Mouse (Mus musculus): ENCODE data around the gene Lgr4. TPM values are rescaled to one million over a fixed set of nuclear protein-coding genes. Genes with fewer than 3 reads are reported as not detected.

Lgr4 gene
- total RNA-seq, 2 experiments from 2014 or later: 0.88 to 0.94 TPM

GRCm38 (mm10) chr2:109921298-109922035 is 4.0 kb downstream of the Lgr4 start:
- no peak for ATAC-seq (ENCODE audit: poor library complexity, severe bottlenecking)

GRCm38 (mm10) chr2:109922306-109922705 is 4.9 kb downstream of the Lgr4 start:
- no peak for ATAC-seq (ENCODE audit: poor library complexity, severe bottlenecking)

- ATAC-seq (ENCODE audit: poor library complexity, severe bottlenecking): no peak
Observed at GRCm38 (mm10) chr2:109923031-109923430, 5.6 kb downstream of the Lgr4 start.

GRCm38 (mm10) chr2:109923945-109924344 is 6.5 kb downstream of the Lgr4 start:
- ATAC-seq (ENCODE audit: poor library complexity, severe bottlenecking): no peak

GRCm38 (mm10) chr2:109926984-109927383 is 9.5 kb downstream of the Lgr4 start:
- ATAC-seq (ENCODE audit: poor library complexity, severe bottlenecking): no peak

- ATAC-seq (ENCODE audit: poor library complexity, severe bottlenecking): no peak
Observed at GRCm38 (mm10) chr2:109927446-109927845, 10.0 kb downstream of the Lgr4 start.

GRCm38 (mm10) chr2:109927876-109928275 is 10.4 kb downstream of the Lgr4 start:
- no peak for ATAC-seq (ENCODE audit: poor library complexity, severe bottlenecking)

- no peak for ATAC-seq (ENCODE audit: poor library complexity, severe bottlenecking)
Observed at GRCm38 (mm10) chr2:109928791-109929190, 11.3 kb downstream of the Lgr4 start.

- no peak for ATAC-seq (ENCODE audit: poor library complexity, severe bottlenecking)
Observed at GRCm38 (mm10) chr2:109929256-109929655, 11.8 kb downstream of the Lgr4 start.

GRCm38 (mm10) chr2:109930366-109930765 is 12.9 kb downstream of the Lgr4 start:
- ATAC-seq (ENCODE audit: poor library complexity, severe bottlenecking): no peak

GRCm38 (mm10) chr2:109930771-109931170 is 13.3 kb downstream of the Lgr4 start:
- no peak for ATAC-seq (ENCODE audit: poor library complexity, severe bottlenecking)

- peak; percentile 53 for ATAC-seq (ENCODE audit: poor library complexity, severe bottlenecking)
Observed at GRCm38 (mm10) chr2:109931978-109932780, 14.7 kb downstream of the Lgr4 start.

- ATAC-seq (ENCODE audit: poor library complexity, severe bottlenecking): no peak
Observed at GRCm38 (mm10) chr2:109933151-109933550, 15.7 kb downstream of the Lgr4 start.

- ATAC-seq (ENCODE audit: poor library complexity, severe bottlenecking): no peak
Observed at GRCm38 (mm10) chr2:109934086-109934485, 16.6 kb downstream of the Lgr4 start.

- no peak for ATAC-seq (ENCODE audit: poor library complexity, severe bottlenecking)
Observed at GRCm38 (mm10) chr2:109935194-109935593, 17.7 kb downstream of the Lgr4 start.

- ATAC-seq (ENCODE audit: poor library complexity, severe bottlenecking): peak; percentile 23; the same call in 1 of the 2 replicates
Observed at GRCm38 (mm10) chr2:109935754-109936409, 18.4 kb downstream of the Lgr4 start.

- ATAC-seq (ENCODE audit: poor library complexity, severe bottlenecking): no peak
Observed at GRCm38 (mm10) chr2:109936410-109936755, 18.9 kb downstream of the Lgr4 start.

GRCm38 (mm10) chr2:109941973-109942444 is 24.6 kb downstream of the Lgr4 start:
- no peak for ATAC-seq (ENCODE audit: poor library complexity, severe bottlenecking)

- ATAC-seq (ENCODE audit: poor library complexity, severe bottlenecking): no peak
Observed at GRCm38 (mm10) chr2:109942810-109943570, 25.5 kb downstream of the Lgr4 start.

- 0 out of 2 replicates have a peak, but pooled peaks have one; percentile 21 for ATAC-seq (ENCODE audit: poor library complexity, severe bottlenecking)
Observed at GRCm38 (mm10) chr2:109944995-109945394, 27.5 kb downstream of the Lgr4 start.

GRCm38 (mm10) chr2:109945532-109945931 is 28.1 kb downstream of the Lgr4 start:
- ATAC-seq (ENCODE audit: poor library complexity, severe bottlenecking): no peak

Data from megakaryocyte, adult 5-6 weeks (primary cell).